Mouse (Mus musculus) heart, postnatal 0 days (tissue): ENCODE results near the gene Cmah.

Experiments used
- CTCF ChIP-seq: IDR thresholded peaks from 2 replicates; pipeline ENCODE4 v1.5.1; 2016; ENCODE audit warnings: antibody characterized with exemption, control low read depth, low read depth
- EP300 ChIP-seq: IDR thresholded peaks from 2 replicates; pipeline ENCODE4 v1.6.1; 2016; ENCODE audit warnings: antibody characterized with exemption, low read depth

DNA sequence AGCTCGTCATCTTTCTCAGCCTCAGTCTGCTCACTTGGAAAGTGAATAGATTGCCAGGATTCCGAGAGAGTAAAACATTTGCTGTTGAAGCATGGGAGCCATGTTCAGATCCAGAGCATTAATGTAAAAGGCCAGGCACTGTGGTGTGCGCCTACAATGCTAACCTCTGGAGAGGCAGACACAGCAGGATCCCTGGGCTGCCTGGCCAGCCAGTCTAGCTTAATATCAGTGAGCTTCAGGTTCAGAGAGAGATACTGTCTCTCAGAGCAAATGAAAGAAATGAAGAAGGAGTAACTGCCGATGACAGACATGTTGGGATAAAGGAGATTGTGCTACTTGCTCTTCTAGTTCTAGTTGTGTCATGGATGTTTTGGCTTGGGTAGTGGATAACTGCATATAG is 91.6 kb downstream of the Cmah start:
- TF ChIP-seq EP300 (no peak), CTCF (no peak)
